ENCODE assay signal across 18 mouse cellular contexts in genomic region chr2:167125781-167126180, GRCm38 (mm10).
"Had no signal": no experiment of that assay in that cellular context is flagged by ENCODE, and none has a peak within 500 bp of the region (broad histone marks: within the 10 kb centered on the region; RNA-seq: fewer than 3 reads in every experiment).

No protein-coding gene starts in this region.

- H3K9me3 ChIP-seq: kidney, embryonic 15.5 days; limb, embryonic 10.5 days; liver, embryonic 15.5 days; midbrain, embryonic 12.5 days; neural tube, embryonic 12.5 days had no signal

- H3K4me3 ChIP-seq: kidney, embryonic 15.5 days; limb, embryonic 10.5 days; liver, embryonic 15.5 days; megakaryocyte, embryonic 14.5 days; midbrain, embryonic 12.5 days; neural tube, embryonic 12.5 days had no signal

- H3K36me3 ChIP-seq: kidney, embryonic 15.5 days; limb, embryonic 10.5 days; liver, embryonic 15.5 days; midbrain, embryonic 12.5 days; neural tube, embryonic 12.5 days had no signal

- DNase-seq: kidney, adult 18-20 months; kidney, postnatal 25 days; layer of hippocampus, adult 9-11 months; lung, adult 2 months; retina, postnatal 1 day; right cerebral cortex, postnatal 4 days; spleen, adult 18-20 months; thymus, adult 18-20 months; thymus, postnatal 25 days had no signal

- H3K9ac ChIP-seq: kidney, embryonic 15.5 days; liver, embryonic 15.5 days; midbrain, embryonic 12.5 days; neural tube, embryonic 12.5 days had no signal

- ATAC-seq: lung, postnatal 0 days had no signal

- H3K4me2 ChIP-seq: kidney, embryonic 15.5 days; liver, embryonic 11.5 days; liver, embryonic 15.5 days; midbrain, embryonic 12.5 days; neural tube, embryonic 12.5 days had no signal

- H3K27ac ChIP-seq: kidney, embryonic 15.5 days; liver, embryonic 15.5 days; macrophage; midbrain, embryonic 12.5 days; neural tube, embryonic 12.5 days had no signal

- H3K27me3 ChIP-seq: kidney, embryonic 15.5 days; neural tube, embryonic 12.5 days had no signal
